Mouse (Mus musculus) left cerebral cortex, adult 8-10 months (tissue): Measurements from ENCODE around the gene Neurl1b. TPM values are rescaled to one million over a fixed set of nuclear protein-coding genes. Genes with fewer than 3 reads are reported as not detected.

Experiments used
- DNase-seq, 2 experiments: peaks; one replicate each; pipeline ENCODE4 v3.0.0; 2022; ENCODE audit warnings: low spot score in 2 of 2
- total RNA-seq, 4 experiments: library from RNA; stranded (reverse); gene quantifications; 2 replicates each; pipeline ENCODE4 v1.2.4; 2022

Neurl1b gene
- total RNA-seq, 4 experiments from 2014 or later, result 64.2 to 73.4 (median 69.1) TPM

DNA sequence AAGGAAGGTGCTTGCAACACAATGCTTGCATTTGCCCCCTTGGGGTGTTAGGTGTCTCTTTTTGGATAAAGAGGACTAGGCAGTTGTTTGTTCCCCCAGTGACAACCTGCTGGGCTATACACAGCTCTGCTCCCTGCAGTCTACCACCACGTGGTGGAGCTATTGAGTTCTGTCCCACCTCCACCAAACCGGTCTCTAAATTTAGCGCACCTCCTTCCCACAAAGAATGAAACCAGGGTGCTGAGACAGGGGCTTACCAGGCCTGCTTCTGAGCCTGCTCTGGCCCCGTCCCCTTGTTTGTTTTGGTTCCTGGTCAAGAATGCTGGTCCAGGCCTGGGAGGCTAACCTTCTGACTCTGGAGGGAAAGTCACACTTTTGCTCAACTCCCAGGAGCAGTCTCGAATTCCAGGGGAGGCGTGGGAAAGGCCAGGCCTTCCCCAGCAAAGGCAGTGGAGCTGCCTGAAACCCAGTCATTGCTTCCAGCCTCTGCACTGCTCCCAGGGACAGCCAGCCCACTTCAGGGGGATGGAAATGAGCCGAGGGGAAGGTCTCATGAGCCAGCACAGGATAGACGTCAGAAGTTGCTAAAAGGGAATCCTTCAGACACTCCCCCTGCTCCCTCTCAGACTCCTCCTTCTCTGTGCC is 37.1 kb downstream of the Neurl1b start:
- DNase-seq, result no peak

- DNase-seq, result peak in 1 of 2 experiments; percentile 47
Measured at GRCm38 (mm10) chr17:26452371-26452972, 37.8 kb downstream of the Neurl1b start.

DNA sequence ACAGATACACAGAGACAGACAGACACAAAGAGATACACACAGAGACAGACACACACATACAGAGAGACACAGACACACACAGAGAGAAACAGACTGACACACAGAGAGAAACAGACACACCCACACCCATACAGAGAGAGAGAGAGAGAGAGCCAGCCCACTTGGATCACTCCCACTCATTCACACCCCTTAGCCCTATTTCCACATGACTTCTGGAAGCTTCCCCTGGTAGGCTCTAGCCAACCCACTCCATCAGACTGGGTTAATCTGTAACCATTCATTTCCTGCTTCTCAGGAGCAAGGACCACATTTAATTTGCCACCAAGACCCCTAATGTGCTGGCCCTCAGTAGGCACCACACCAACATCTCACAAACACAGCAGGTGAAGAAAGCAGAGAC is 42.9 kb downstream of the Neurl1b start:
- DNase-seq, result no peak

DNA sequence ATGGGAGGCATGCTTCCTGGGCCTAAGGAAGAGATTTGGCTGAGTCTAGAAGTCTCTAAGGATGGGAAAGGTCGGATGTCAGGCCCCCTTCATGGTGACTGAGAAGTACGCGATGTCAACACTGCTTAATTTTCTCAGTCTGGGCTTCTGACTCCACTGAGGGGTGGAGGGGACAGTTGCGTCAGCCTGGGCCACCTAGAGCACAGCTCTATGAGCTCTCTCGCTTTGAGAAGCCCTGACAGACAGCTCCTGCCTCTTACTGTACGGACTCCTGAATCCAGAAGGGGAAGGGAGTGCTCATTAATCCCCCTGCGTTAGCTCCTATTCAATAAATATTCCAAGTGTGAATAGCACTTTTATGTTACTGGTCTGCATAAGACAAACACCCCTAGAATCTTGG is 43.4 kb downstream of the Neurl1b start:
- DNase-seq, result no peak

DNA sequence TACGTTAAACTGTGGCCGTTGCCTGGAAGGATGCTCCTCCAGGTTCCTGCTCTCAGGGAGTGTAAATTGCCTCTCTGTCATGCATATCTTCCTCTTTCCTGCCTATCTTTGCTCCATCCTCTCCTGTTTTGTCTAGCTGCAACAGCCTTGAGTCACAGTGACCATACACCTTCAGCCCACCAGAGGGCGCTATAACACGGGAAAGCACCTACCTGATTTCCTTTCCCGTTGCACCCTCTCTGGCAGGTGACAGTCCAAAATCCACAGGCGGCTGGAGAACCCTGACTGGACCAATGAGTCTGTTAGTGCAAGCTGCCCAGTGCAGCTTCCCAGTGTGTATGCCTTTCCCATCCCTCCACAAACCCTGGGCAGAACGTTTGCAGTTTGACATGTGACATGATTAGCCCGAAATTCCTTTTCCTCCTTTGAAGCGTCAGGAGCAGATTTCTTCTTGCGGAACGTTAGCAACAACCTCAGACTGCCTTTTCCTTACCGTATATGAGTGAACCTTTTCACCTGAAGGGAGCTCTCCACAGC is 48.1 kb downstream of the Neurl1b start:
- peak in 1 of 2 experiments; percentile 78 for DNase-seq

- no peak for DNase-seq
Measured at GRCm38 (mm10) chr17:26463432-26463831, 48.8 kb downstream of the Neurl1b start.

- DNase-seq, result no peak
Measured at GRCm38 (mm10) chr17:26463984-26464383, 49.4 kb downstream of the Neurl1b start.

- DNase-seq, result no peak
Measured at GRCm38 (mm10) chr17:26464481-26464880, 49.9 kb downstream of the Neurl1b start.

DNA sequence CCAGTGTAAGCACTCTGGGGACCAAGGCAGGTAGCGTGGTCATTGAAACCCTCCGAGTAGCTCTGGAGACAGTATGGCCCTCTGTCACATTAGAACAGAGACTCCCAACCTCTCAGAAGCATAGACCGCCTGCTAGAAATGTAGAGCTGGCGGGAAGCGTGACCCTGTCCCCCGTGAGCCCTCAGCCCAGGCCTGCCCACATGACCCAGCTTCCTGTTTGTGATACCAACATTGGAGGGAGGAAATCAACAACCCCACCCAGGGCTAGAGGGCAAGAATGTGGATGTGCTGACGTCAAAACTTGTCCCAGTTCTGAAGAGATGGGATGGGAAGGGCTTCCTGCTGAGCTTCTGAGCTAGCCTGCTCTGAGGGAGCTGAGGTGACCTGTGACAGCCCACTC is 50.3 kb downstream of the Neurl1b start:
- DNase-seq, result no peak

- peak; percentile 39 to 60 for DNase-seq
Measured at GRCm38 (mm10) chr17:26466741-26467150, 52.1 kb downstream of the Neurl1b start.

DNA sequence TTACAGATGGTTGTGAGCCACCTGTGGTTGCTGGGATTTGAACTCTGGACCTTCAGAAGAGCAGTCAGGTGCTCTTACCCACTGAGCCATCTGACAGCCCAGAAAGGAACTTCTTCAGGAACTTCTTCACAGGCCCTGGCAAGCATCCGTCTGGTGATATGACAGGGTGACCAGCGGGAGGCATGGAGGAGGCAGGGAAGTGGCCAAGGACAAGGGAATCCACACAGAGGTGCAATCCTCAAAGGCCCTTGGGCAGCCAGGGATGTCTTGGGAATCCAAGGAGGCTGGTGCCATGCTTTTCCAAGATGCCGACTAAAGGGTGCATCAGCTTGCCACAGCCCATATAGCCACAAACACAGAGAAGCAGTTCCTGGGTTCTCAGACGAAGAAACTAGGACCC is 53.0 kb downstream of the Neurl1b start:
- no peak for DNase-seq

- no peak for DNase-seq
Measured at GRCm38 (mm10) chr17:26468102-26468894, 53.7 kb downstream of the Neurl1b start.

GRCm38 (mm10) chr17:26476871-26477270 is 62.2 kb downstream of the Neurl1b start:
- no peak for DNase-seq

GRCm38 (mm10) chr17:26478672-26479071 is 64.0 kb downstream of the Neurl1b start:
- DNase-seq, result no peak

GRCm38 (mm10) chr17:26479619-26480018 is 65.0 kb downstream of the Neurl1b start:
- DNase-seq, result no peak

- DNase-seq, result no peak
Measured at GRCm38 (mm10) chr17:26480956-26481355, 66.3 kb downstream of the Neurl1b start.

- no peak for DNase-seq
Measured at GRCm38 (mm10) chr17:26484626-26485421, 70.2 kb downstream of the Neurl1b start.

GRCm38 (mm10) chr17:26487266-26487665 is 72.6 kb downstream of the Neurl1b start:
- DNase-seq, result no peak

DNA sequence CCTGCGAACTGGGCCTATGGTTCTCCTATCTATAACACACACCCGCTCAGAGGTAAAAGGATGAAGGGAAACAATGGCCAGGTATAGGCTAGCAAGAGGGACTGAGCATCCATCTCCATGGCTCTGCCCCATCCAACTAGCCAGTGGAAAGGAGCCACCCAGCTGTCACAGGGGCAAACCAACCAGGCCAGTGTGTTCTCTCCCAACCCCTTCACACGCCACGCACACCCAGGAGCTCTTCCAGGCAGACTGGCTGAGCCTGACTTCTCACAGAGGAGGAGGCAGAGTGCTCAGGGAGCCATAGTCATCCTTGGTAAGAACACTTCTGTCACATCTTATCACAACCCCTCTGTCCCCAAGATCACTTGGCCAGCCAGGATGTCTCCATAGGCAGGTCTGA is 73.3 kb downstream of the Neurl1b start:
- DNase-seq, result no peak

DNA sequence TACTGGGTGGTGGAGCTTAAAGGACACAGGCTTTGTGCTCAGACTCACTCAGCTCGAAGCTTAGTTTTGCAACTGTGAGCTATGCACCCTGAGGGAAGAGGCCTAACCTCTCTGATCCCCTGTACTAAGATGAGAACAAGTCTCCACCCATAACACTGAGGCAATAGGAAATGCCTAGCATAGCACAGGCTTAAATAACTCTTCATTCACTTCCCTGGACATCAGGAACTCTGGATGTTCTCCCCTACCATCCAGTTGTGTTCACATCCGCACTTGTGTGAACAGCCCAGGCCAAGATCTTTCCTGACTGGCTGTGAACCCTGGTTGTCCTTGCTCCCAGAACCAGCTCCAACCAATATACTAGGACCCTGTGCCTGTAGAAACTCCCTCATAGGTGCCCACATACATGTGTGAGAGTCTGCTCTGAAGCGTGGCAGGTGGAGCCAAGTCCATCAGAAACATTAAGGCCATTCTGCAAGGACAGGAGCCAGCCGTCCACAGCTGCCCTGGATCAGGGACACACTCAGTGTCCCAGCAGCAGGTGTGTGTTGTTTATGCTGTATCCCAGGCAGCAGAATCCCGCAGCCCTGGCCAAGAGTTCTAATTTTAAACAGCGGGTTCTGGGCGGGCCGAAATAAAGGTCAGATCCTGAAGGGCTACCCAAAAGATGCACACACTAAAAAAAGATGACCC is 74.2 kb downstream of the Neurl1b start:
- DNase-seq, result no peak

DNA sequence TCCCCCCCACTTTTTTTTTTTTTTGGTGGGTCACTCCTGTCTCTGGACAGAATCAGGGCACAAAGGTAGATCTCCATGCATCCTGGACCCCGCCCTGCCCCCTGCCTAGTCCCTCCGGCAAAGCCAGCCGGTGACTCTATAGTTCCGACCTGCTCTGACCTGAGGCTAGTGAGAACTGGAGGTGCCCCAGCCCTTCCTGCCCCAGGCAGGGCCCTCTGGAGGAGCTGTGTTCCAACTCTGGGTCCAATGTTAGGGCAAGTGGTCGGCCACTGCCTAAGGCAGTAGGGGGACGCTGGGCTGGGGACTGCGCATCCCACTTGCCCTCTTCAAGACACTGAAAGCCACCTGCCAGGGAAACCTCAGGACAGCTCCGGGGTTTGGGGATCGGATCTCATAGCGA is 75.4 kb downstream of the Neurl1b start:
- DNase-seq, result no peak
